ENCODE assay signal across 8 mouse cellular contexts in genomic region chr10:45486603-45486946, GRCm38 (mm10). TPM values are rescaled to one million over a fixed set of nuclear protein-coding genes. Genes with fewer than 3 reads are reported as not detected.
A peak's percentile ranks its signal among the peaks of the same experiment; 100 is the strongest.
DNase-seq lines count a peak whose midpoint lies in the region; ATAC-seq and TF ChIP-seq lines count a peak whose summit lies in the region.

No protein-coding gene starts in this region.

- ATAC-seq in erythroblast, adult 5-6 weeks (replicated peaks; ENCODE audit: low FRiP score, poor library complexity, severe bottlenecking) = no peak
- ATAC-seq in limb, embryonic 14.5 days (ENCODE audit: low FRiP score, low read depth) = no peak
- no peak for ATAC-seq in megakaryocyte progenitor cell, adult 5-6 weeks (replicated peaks; ENCODE audit: poor library complexity)

- no peak for DNase-seq in testis, postnatal 10 days (ENCODE audit: low spot score)
- DNase-seq in limb, embryonic 14.5 days (ENCODE audit: low spot score) = no peak
- no peak for DNase-seq in gastrocnemius, postnatal 25 days
- no peak for DNase-seq in layer of hippocampus, adult 9-10 months (ENCODE audit: low spot score)

- peaks cover 55% of the 10 kb centered on the region for H3K27me3 ChIP-seq in erythroblast, embryonic 14.5 days (ENCODE audit: control insufficient read depth)
- no peaks in the 10 kb centered on the region for H3K27me3 ChIP-seq in testis, adult 2 months (ENCODE audit: control insufficient read depth, insufficient read depth, low read length)
- peaks cover 27% of the 10 kb centered on the region for H3K27me3 ChIP-seq in limb, embryonic 14.5 days (ENCODE audit: control insufficient read depth, insufficient read depth, low read length)

- H3K4me3 ChIP-seq in erythroblast, embryonic 14.5 days (replicated peaks) = peak overlapping the region; percentile 90
- peak overlapping the region; percentile 79 for H3K4me3 ChIP-seq in testis, adult 2 months (ENCODE audit: control insufficient read depth, low read depth, low read length)
- peak overlapping the region; percentile 66 for H3K4me3 ChIP-seq in limb, embryonic 14.5 days (replicated peaks; ENCODE audit: low read length)

- H3K4me1 ChIP-seq in erythroblast, embryonic 14.5 days (ENCODE audit: control insufficient read depth) = peaks cover 13% of the 10 kb centered on the region
- H3K4me1 ChIP-seq in testis, adult 2 months (ENCODE audit: control insufficient read depth, insufficient read depth, low read length) = peaks cover 3% of the 10 kb centered on the region; the same call in 1 of the 2 replicates
- no peaks in the 10 kb centered on the region for H3K4me1 ChIP-seq in limb, embryonic 14.5 days (ENCODE audit: control insufficient read depth, insufficient read depth, low read length)

- H3K4me2 ChIP-seq in limb, embryonic 14.5 days (replicated peaks; ENCODE audit: low read depth, low read length, severe bottlenecking) = peak overlapping the region; percentile 100

- WGBS in limb, embryonic 14.5 days = 0% methylated on average over 37 of the region's 40 CpGs

- H3K9me3 ChIP-seq in erythroblast, embryonic 14.5 days (ENCODE audit: control insufficient read depth, low read length) = no peaks in the 10 kb centered on the region
- H3K9me3 ChIP-seq in limb, embryonic 14.5 days (ENCODE audit: control insufficient read depth, low read length) = no peaks in the 10 kb centered on the region

- TF ChIP-seq CTCF in testis, adult 2 months (IDR thresholded peaks at IDR 0.05; ENCODE audit: control insufficient read depth, insufficient read depth, insufficient replicate concordance, low read depth, low read length) = no peak

- no peaks in the 10 kb centered on the region for H3K36me3 ChIP-seq in erythroblast, embryonic 14.5 days (ENCODE audit: control insufficient read depth)
- no peaks in the 10 kb centered on the region for H3K36me3 ChIP-seq in testis, adult 2 months (ENCODE audit: control insufficient read depth, insufficient read depth, low read length)
- H3K36me3 ChIP-seq in limb, embryonic 14.5 days (ENCODE audit: control insufficient read depth, insufficient read depth, low read length) = no peaks in the 10 kb centered on the region

- H3K27ac ChIP-seq in testis, adult 2 months (ENCODE audit: control insufficient read depth, insufficient read depth, low read depth, low read length) = peak overlapping the region; percentile 47
- H3K27ac ChIP-seq in limb, embryonic 14.5 days (replicated peaks; ENCODE audit: low read depth, low read length) = no peak overlapping the region

- no peak for TF ChIP-seq POLR2A in testis, adult 2 months (IDR thresholded peaks at IDR 0.05; ENCODE audit: control insufficient read depth, low read depth, low read length)
- TF ChIP-seq POLR2A in limb, embryonic 14.5 days (IDR thresholded peaks at IDR 0.05; ENCODE audit: borderline replicate concordance, extremely low read depth, insufficient read depth, insufficient read length) = no peak

- peak overlapping the region; percentile 47 for H3K9ac ChIP-seq in limb, embryonic 14.5 days (ENCODE audit: low read depth, low read length, severe bottlenecking)

RNA-seq across cellular contexts. Expression of gene Lin28b, which starts 0.4 kb away (rescaled TPM):
- 0.16 and 0.18 TPM in 2 replicates for polyA plus RNA-seq in erythroblast, embryonic 14.5 days (2012)
- total RNA-seq in erythroblast, adult 5-6 weeks (2015; ENCODE audit: low replicate concordance) = not detected in 2 replicates
- total RNA-seq in erythroblast, adult 5-6 weeks (2017; ENCODE audit: low replicate concordance) = not detected in 2 replicates
- polyA plus RNA-seq in testis, adult 2 months (2012; rRNA removed) = 2.0 and 2.6 TPM in 2 replicates
- polyA plus RNA-seq in limb, embryonic 14.5 days (2012; rRNA removed) = 1.1 and 1.2 TPM in 2 replicates
- 1.2 and 1.3 TPM in 2 replicates for polyA plus RNA-seq in limb, embryonic 14.5 days (2014; fragmentation: Nextera tagmentation; extraction: Ambion mirVana)
- 0.10 TPM in 1 of 2 replicates, not detected in the other for total RNA-seq in megakaryocyte progenitor cell, adult 5-6 weeks (2015)
- total RNA-seq in megakaryocyte progenitor cell, adult 5-6 weeks (2017) = not detected in 2 replicates
- not detected for total RNA-seq in gastrocnemius, postnatal 25 days (2021)
